Mouse (Mus musculus) ovary, postnatal 14 days (tissue): ENCODE measurements around the gene Btbd35f14.
"Not testable (repeated sequence)": the region's sequence is repeated elsewhere in the genome, so short reads cannot be mapped to it uniquely, and the experiment has no call there.

Experiments used
- DNase-seq: peaks from one replicate; pipeline ENCODE4 v3.0.0; 2022; ENCODE audit warnings: low spot score

The Btbd35f14 gene

DNA sequence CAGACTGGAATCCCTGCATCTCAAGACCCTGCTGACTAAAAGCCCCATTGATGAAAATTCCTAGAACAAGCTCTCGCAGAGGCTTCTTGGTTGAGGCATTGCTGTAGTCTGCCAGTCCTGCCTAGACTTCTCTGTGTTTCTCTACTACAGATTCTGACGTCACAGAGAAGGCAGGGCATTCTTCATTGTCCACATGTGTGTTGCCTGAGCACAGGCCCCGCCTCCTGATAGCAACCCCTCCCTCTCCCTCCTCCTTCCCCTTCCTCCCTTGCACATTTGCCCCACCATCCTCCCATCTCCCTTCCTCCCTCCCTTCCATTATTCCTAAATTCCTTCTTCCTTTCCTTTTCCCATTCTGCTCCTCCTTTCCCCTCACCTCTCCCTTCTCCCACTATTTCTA is at the start of gene Btbd35f14:
TSS of gene Btbd35f14 (minus strand) at position 101 of the 400 bp plus-strand sequence.
- not testable (repeated sequence) for DNase-seq

- DNase-seq: not testable (repeated sequence)
Observed at GRCm38 (mm10) chrX:33656872-33657271, 45.3 kb downstream of the Btbd35f14 start, which contains the start of gene Btbd35f13. Gene Btbd35f13, plus strand, starts transcription at chrX:33657172.
